Mouse (Mus musculus) embryonic facial prominence, embryonic 11.5 days (tissue): ENCODE data around the gene Atp1a4. TPM values are rescaled to one million over a fixed set of nuclear protein-coding genes. Genes with fewer than 3 reads are reported as not detected.
A peak's percentile ranks its signal among the peaks of the same experiment; 100 is the strongest.
"Not testable (repeated sequence)": the region's sequence is repeated elsewhere in the genome, so short reads cannot be mapped to it uniquely, and the experiment has no call there.

Source experiments
- ATAC-seq: fragments of 200-750 bp; cut with Nextera tagmentation; replicated peaks from 2 replicates; pipeline ENCODE4 v1.8.0; 2017; ENCODE audit warnings: low read depth; ENCODE audit not compliant: insufficient number of reproducible peaks, low FRiP score, low TSS enrichment
- DNase-seq: peaks from one replicate; pipeline ENCODE4 v3.0.0-alpha.2; 2015; ENCODE audit warnings: low spot score
- H3K27ac ChIP-seq: fragments of 300-500 bp; sonication (generic); replicated peaks from 2 replicates; pipeline ENCODE4 v1.5.1; 2014; ENCODE audit warnings: mild to moderate bottlenecking, low read depth, low read length, control low read depth
- H3K27me3 ChIP-seq: fragments of 300-500 bp; sonication (generic); 2 replicates; pipeline ENCODE4 v1.6.1; 2014; ENCODE audit warnings: mild to moderate bottlenecking, low read length, moderate library complexity, mixed read lengths; ENCODE audit not compliant: control insufficient read depth, insufficient read depth
- H3K36me3 ChIP-seq: fragments of 300-500 bp; sonication (generic); replicated peaks from 2 replicates; pipeline ENCODE4 v1.6.1; 2014; ENCODE audit warnings: low read depth, mild to moderate bottlenecking, low read length, moderate library complexity, mixed read lengths; ENCODE audit not compliant: control insufficient read depth, insufficient read depth
- H3K4me1 ChIP-seq: fragments of 300-500 bp; sonication (generic); 2 replicates; pipeline ENCODE4 v1.6.1; 2014; ENCODE audit warnings: low read length, mixed read lengths; ENCODE audit not compliant: control insufficient read depth, insufficient read depth
- H3K4me2 ChIP-seq: fragments of 300-500 bp; sonication (generic); 2 replicates; pipeline ENCODE4 v1.6.1; 2014; ENCODE audit warnings: low read depth, mild to moderate bottlenecking, control low read depth, low read length, moderate library complexity
- H3K4me3 ChIP-seq: fragments of 300-500 bp; sonication (generic); 2 replicates; pipeline ENCODE4 v1.5.1; 2014; ENCODE audit warnings: low read depth, low read length, control low read depth
- H3K9ac ChIP-seq: fragments of 300-500 bp; sonication (generic); replicated peaks from 2 replicates; pipeline ENCODE4 v1.6.1; 2014; ENCODE audit warnings: mild to moderate bottlenecking, control low read depth, low read length
- H3K9me3 ChIP-seq: fragments of 300-500 bp; sonication (generic); replicated peaks from 2 replicates; pipeline ENCODE4 v1.6.1; 2016; ENCODE audit warnings: mild to moderate bottlenecking, low read length, inconsistent platforms, mixed read lengths; ENCODE audit not compliant: control insufficient read depth
- WGBS: fragments of 180-500 bp; shearing (Covaris S2); extraction: QIAGEN DNeasy Blood & Tissue Kit; methylation state at CpG from one replicate; pipeline ENCODE4 v1.1.7; 2014; 5-methylcytosine and 5-hydroxymethylcytosine counted together
- polyA plus RNA-seq: library from polyadenylated mRNA; unstranded; fragments of >200 nt; fragmentation: Nextera tagmentation; extraction: Ambion mirVana; gene quantifications from 2 replicates; pipeline ENCODE4 v1.2.1, GENCODE M21; 2014

Atp1a4 gene
- polyA plus RNA-seq, 1 experiment from 2014 or later, result not detected

DNA sequence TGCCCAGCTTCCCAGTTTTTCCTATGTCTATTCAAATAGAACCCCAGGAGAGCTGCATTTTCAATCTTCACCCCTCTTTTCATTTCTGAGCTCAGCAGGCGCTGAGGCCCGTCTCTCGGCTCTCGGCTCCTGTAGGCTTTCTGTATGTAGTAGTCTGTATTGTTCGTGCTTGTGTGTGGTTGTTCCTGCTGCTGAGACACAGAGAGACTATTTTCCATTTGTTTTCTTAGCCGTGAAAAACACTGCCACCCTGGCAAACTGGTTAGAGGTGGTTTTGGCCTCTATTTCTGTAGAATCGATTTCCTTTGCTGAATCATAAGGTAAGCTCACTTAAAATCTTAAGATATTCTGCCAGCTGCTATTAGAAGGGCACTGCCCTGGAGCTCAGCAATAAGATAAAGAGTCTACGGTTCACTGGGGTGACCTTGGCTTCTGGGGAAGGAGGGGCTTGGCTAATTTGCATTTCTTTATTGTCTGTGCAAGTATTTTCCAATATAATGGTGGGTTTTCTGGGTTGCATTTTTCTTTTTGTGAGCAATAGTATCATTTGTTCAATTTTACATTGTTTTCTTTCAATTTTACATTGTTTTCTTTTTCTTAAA, 3.4 kb upstream of the Atp1a4 start, which contains the start of gene Igsf8:
Gene Igsf8 (plus strand): TSS at position 165 of the 602 bp plus-strand sequence.
- WGBS, result 55% methylated on average over 8 of the region's 8 CpGs
- Histone ChIP-seq H3K9ac (no peak within 1 kb of the TSS), H3K4me3 (no peak within 1 kb of the TSS), H3K9me3 (no peaks in the 10 kb centered on the region), H3K36me3 (no peaks in the 10 kb centered on the region), H3K4me1 (no peaks in the 10 kb centered on the region), H3K27me3 (no peaks in the 10 kb centered on the region), H3K4me2 (no peak within 1 kb of the TSS), H3K27ac (no peak within 1 kb of the TSS)
- ATAC-seq, result no peak
- DNase-seq, result no peak

DNA sequence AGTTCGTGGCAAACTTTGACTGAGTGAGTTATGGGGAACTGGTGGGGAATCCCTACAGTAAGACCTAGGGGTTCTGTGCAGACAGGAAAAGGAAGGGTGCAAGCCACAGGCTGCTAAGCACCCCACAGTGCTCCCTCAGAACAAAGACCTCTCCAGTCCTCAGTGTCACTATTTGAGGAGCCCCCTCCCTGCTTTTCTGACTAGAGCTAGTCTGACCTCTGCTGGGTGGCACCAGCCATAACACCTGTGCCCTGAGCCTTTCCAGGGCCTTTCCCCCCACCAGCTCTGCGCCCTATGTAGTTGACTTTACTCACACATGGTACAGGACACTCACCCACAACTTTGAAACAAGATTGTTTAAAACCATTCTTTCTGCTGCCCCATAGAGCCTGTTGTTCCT, 10.5 kb downstream of the Atp1a4 start:
- 37% methylated on average over 2 of the region's 2 CpGs for WGBS
- H3K9me3 ChIP-seq, result no peaks in the 10 kb centered on the region
- H3K9ac ChIP-seq, result no peak overlapping the region
- H3K4me2 ChIP-seq, result no peak overlapping the region
- H3K4me1 ChIP-seq, result no peaks in the 10 kb centered on the region
- DNase-seq, result peak; percentile 61
- H3K27me3 ChIP-seq, result peaks cover 2% of the 10 kb centered on the region; the same call in 1 of the 2 replicates
- no peaks in the 10 kb centered on the region for H3K36me3 ChIP-seq
- peak; percentile 35; the same call in 1 of the 2 replicates for ATAC-seq
- H3K27ac ChIP-seq, result no peak overlapping the region
- H3K4me3 ChIP-seq, result no peak overlapping the region

GRCm38 (mm10) chr1:172247216-172247615, 11.0 kb downstream of the Atp1a4 start:
- Histone ChIP-seq H3K9me3 (no peaks in the 10 kb centered on the region), H3K36me3 (no peaks in the 10 kb centered on the region), H3K27ac (no peak overlapping the region), H3K27me3 (peaks cover 2% of the 10 kb centered on the region; the same call in 1 of the 2 replicates), H3K4me2 (no peak overlapping the region), H3K4me1 (no peaks in the 10 kb centered on the region), H3K9ac (no peak overlapping the region), H3K4me3 (no peak overlapping the region)
- 67% methylated on average over 4 of the region's 4 CpGs for WGBS
- no peak for DNase-seq
- ATAC-seq, result no peak

GRCm38 (mm10) chr1:172244645-172245044, 13.6 kb downstream of the Atp1a4 start:
- not testable (repeated sequence) for H3K9me3 ChIP-seq, H3K27ac ChIP-seq, H3K36me3 ChIP-seq, H3K27me3 ChIP-seq, H3K4me1 ChIP-seq, H3K4me3 ChIP-seq, H3K4me2 ChIP-seq, H3K9ac ChIP-seq, DNase-seq, ATAC-seq
- 40% methylated on average over 23 of the region's 23 CpGs for WGBS

GRCm38 (mm10) chr1:172243547-172244205, 14.5 kb downstream of the Atp1a4 start:
- Histone ChIP-seq H3K4me2 (no peak overlapping the region; the same call in 1 of the 2 replicates), H3K36me3 (no peaks in the 10 kb centered on the region), H3K9me3 (no peaks in the 10 kb centered on the region), H3K27ac (no peak overlapping the region), H3K27me3 (peaks cover 2% of the 10 kb centered on the region; the same call in 1 of the 2 replicates), H3K4me3 (no peak overlapping the region), H3K9ac (no peak overlapping the region), H3K4me1 (no peaks in the 10 kb centered on the region)
- DNase-seq, result peak; percentile 26
- WGBS, result 21% methylated on average over 16 of the region's 16 CpGs
- ATAC-seq, result no peak

DNA sequence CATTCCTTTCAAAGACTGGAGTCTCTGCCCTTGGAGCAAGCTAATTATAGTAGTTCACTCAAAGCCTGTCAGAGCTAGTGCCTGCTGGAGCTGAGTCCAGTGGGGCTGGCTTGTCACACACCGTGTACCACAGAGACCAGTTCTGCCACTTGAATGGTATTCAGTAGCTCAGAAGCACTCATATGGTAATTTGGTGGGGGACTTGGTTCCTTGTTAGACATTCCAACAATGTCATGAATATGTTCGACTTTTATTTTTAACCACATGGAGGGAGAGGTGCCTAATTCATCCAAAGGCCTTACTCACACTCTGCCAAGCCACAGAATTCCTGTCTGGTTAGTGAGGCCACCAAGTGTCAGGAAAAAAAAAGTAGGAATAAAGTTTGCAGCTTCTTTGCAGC, 15.8 kb downstream of the Atp1a4 start:
- WGBS, result 48% methylated on average over 2 of the region's 2 CpGs
- Histone ChIP-seq H3K27me3 (peaks cover 2% of the 10 kb centered on the region; the same call in 1 of the 2 replicates), H3K9ac (no peak overlapping the region), H3K4me1 (no peaks in the 10 kb centered on the region), H3K9me3 (no peaks in the 10 kb centered on the region), H3K4me2 (no peak overlapping the region), H3K36me3 (no peaks in the 10 kb centered on the region), H3K4me3 (no peak overlapping the region), H3K27ac (no peak overlapping the region)
- DNase-seq, result peak; percentile 22
- 0 out of 2 replicates have a peak, but pooled peaks have one; percentile 40 for ATAC-seq

GRCm38 (mm10) chr1:172240945-172241708, 17.1 kb downstream of the Atp1a4 start:
- H3K27me3 ChIP-seq, result peaks cover 2% of the 10 kb centered on the region; the same call in 1 of the 2 replicates
- H3K9me3 ChIP-seq, result no peaks in the 10 kb centered on the region
- no peak for DNase-seq
- H3K4me1 ChIP-seq, result no peaks in the 10 kb centered on the region
- H3K27ac ChIP-seq, result no peak overlapping the region
- no peak overlapping the region for H3K4me2 ChIP-seq
- H3K36me3 ChIP-seq, result no peaks in the 10 kb centered on the region
- H3K9ac ChIP-seq, result no peak overlapping the region
- WGBS, result 57% methylated on average over 6 of the region's 6 CpGs
- H3K4me3 ChIP-seq, result no peak overlapping the region
- ATAC-seq, result no peak
